Mouse (Mus musculus) ovary, adult 10 weeks (tissue): ENCODE measurements around the gene Gal3st4. TPM values are rescaled to one million over a fixed set of nuclear protein-coding genes. Genes with fewer than 3 reads are reported as not detected.

Experiments used
- polyA plus RNA-seq: library from polyadenylated mRNA; stranded (reverse); fragments of 350-450 nt; fragmentation: Illumina TruSeq; extraction: RNeasy Lipid Tissue Mini Kit (QIAGEN cat#74804); gene quantifications from one replicate; pipeline ENCODE4 v1.2.3, GENCODE M21; 2014

Gene Gal3st4
- 0.54 TPM for polyA plus RNA-seq

DNA sequence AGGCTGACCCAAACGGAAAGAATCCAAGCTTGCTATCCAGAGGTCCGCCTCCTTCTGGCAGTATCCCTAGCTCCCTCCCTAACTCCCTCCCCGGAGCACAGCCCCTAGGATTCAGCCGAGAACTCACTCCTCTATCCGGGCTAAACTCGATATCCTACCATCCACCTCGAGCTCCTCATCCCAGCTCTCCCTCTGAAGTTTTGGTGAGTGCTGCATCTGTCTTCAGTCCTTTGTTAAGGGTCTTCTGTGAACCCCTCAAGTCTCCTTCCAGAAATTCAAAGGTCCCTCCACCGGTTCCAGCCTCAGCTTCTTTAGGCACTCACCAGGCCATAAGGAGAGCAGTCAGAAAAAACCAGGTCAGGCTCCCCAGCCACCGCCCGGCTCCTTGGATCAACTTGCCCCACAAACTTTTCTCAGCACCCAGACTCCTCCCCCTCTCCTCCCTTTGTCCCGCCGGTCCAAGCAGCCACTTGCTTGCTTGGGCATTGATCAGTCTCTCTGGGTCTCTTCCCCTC, at the start of gene Gal3st4:
TSS of gene Gal3st4 (minus strand) at position 432 of the 515 bp plus-strand sequence.

DNA sequence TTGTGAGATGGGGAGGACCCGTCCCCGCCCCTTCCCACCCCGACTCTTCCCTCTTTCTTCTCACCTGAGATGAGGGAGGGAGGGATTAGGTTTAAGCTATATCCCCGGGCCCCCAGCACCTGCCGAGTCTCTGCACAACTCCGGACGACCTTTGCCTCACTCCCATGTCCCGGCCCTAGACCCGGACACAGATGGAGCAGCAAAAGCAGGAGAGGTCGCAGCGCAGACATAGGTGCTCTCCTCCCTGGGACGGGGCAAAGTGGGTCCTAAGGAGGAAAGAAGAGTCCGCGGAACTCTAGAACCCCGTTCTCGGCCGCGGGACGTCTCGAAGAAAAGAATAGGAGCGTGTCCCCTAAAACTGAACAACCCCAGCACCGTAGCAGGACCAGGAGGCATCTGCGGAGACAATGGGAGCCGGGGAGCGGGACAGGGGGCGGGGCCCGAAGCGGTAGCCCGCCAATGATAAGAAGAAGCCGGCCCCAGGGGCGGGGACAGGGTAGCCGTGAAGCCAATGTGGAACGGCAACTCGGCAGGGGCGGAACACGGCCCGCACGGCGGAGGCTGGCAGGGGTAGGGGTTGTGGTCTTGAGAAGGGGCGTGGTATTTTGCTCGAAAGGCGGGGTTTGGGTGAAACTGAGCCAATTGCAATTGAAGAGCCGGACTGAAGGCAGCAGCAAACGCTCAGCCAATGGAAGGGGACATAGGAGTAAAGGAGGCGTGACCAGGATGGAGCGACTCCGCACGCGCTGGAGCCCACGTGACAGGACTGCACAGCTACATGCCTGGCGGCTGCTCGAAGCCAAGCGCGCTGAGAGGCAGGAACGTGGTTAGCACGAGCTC, 7.2 kb upstream of the Gal3st4 start, which contains the start of the genes Gm43720, Gpc2 and Stag3:
TSS of gene Gm43720 (minus strand) at position 374 of the 840 bp plus-strand sequence.
TSS of gene Gpc2 (minus strand) at position 421 of the 840 bp plus-strand sequence.
TSS of gene Stag3 (plus strand) at position 656 of the 840 bp plus-strand sequence.

DNA sequence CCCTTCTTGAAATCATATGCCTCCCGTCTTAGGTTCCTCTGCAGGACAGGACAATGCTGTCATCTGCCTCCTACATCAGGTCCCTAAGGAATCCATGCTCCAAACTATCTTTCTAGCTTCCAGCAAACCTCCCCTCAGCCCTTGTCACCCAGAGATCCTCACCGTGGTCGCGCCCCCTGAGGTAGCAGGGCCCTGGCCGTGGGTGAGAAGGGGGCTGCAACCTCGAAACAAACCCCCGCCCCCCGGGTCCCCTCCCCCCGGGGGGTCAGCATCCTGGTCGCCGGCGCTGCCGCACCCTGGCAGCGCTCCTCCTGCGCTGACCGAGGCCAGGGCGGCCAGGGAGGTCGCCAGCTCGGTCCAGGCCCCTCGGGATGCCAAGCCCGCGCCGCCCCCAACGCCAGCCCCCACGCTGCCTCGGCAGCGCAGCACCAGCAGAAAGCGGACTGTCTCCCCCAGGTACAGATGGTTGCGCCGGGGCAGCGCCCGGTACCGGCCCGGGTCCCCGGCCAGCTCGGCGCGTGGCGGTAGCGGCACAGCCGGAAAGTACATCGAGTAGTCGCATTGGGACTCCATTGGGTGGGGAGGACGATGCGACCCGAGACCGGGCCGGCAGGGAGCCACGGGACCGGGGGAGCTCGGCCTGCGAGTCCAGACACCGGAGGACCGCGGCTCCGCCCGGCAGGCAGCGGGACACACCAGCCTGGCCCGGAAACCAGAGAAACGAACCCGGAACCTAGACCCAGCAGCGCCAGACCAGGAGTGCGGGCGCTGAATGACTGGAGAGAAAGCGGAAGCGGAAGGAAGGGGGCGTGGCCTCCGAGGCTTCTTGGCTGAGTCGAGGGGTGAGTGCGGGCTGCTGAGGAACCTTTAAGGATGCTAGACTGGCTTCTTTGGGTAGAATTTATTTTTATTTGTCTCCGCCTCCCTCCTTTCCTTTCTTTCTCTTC, 9.1 kb downstream of the Gal3st4 start, which contains the start of gene BC037034:
TSS of gene BC037034 (minus strand) at position 774 of the 947 bp plus-strand sequence.

DNA sequence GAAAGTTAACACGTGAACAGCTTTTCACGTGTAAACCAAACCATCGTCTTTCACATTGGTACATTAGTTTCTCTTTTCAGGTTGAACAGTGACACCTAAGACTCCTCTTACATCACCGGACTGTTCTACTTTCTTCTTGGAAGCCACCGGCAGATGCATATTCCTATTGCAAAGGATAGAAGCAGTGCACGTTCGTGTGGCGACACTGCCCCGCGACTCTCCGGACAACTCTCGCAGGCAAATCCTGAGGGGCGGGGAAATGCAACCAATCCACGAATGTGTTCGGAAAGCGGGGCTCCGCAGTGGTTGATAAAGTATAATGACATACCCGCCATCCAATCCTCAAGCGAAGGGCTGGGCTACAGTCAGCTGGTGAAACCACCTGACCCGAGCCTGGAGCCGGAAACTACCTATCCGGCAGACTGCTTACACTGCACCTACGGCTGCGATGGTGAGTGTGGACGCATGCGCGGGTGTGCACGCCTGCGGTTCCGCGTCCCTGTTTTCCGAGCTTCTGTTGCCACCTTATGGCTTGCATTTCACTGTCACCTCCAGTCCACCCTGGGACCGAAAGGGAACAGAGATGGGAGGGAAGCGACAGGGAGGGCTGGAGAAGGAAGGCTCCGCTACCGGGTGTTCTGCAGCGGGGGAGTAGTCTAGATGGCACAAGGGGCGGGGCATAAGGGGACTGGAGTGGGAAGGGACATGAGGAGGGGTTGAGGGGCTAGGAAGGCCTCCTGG, 17.1 kb downstream of the Gal3st4 start, which contains the start of gene Lamtor4:
TSS of gene Lamtor4 (plus strand) at position 130 of the 741 bp plus-strand sequence.

DNA sequence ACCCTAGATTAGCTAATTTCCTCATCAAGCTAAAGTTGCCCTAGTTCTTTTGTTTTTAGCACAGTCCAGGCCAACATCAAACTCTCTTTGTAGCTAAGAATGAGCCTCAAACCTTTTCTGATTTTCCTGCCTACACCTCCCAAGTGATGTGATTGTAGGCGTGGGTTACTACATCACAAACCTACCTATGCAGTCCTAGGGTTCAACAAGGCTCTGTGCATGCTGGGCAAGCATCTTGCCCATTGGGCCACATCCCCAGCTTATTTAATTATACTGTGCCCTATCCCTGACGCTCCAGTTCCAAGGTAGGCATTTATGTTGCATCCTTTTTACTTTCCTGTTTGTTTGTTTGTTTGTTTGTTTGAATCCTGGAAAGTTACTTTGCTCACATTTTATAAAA, 46.9 kb downstream of the Gal3st4 start, which contains the start of gene Nxpe5:
TSS of gene Nxpe5 (plus strand) at position 199 of the 400 bp plus-strand sequence.

Other genes starting within 250 kb of the Gal3st4 start
- gene Smok3c, start 219.6 kb downstream of the Gal3st4 start, polyA plus RNA-seq: not detected
- 67.3 TPM for gene Zkscan1, start 187.8 kb downstream of the Gal3st4 start, polyA plus RNA-seq
- 20.4 TPM for gene Zscan21, start 155.9 kb downstream of the Gal3st4 start, polyA plus RNA-seq
- gene Zfp113, start 117.1 kb downstream of the Gal3st4 start, polyA plus RNA-seq: 36.9 TPM
- gene Cops6, start 111.8 kb downstream of the Gal3st4 start, polyA plus RNA-seq: 66.2 TPM
- gene Ap4m1, start 100.8 kb downstream of the Gal3st4 start, polyA plus RNA-seq: 4.1 TPM
- gene Mcm7, start 100.4 kb downstream of the Gal3st4 start, polyA plus RNA-seq: 28.4 TPM
- 3.8 TPM for gene Taf6, start 85.4 kb downstream of the Gal3st4 start, polyA plus RNA-seq
- 35.7 TPM for gene Cnpy4, start 85.4 kb downstream of the Gal3st4 start, polyA plus RNA-seq
- gene Mblac1, start 78.5 kb downstream of the Gal3st4 start, polyA plus RNA-seq: 0.48 TPM
- gene Nxpe5, start 46.9 kb downstream of the Gal3st4 start, polyA plus RNA-seq: 0.54 TPM
- gene Lamtor4, start 17.4 kb downstream of the Gal3st4 start, polyA plus RNA-seq: not detected
- gene BC037034, start 8.8 kb downstream of the Gal3st4 start, polyA plus RNA-seq: 0.51 TPM
- not detected for gene Gm43720, start 7.1 kb upstream of the Gal3st4 start, polyA plus RNA-seq
- 1.1 TPM for gene Gpc2, start 7.2 kb upstream of the Gal3st4 start, polyA plus RNA-seq
- 0.68 TPM for gene Stag3, start 7.4 kb upstream of the Gal3st4 start, polyA plus RNA-seq
- gene Pvrig, start 69.1 kb upstream of the Gal3st4 start, polyA plus RNA-seq: not detected
- 44.3 TPM for gene Zfp157, start 168.6 kb upstream of the Gal3st4 start, polyA plus RNA-seq